Mouse (Mus musculus): ENCODE data around the gene Hsp90ab1. TPM values are rescaled to one million over a fixed set of nuclear protein-coding genes. Genes with fewer than 3 reads are reported as not detected.
A peak's percentile ranks its signal among the peaks of the same experiment; 100 is the strongest.

Gene Hsp90ab1
- polyA plus RNA-seq, 1 experiment from 2014 or later: 1,372 TPM

GRCm38 (mm10) chr17:45565103-45565502 is 8.0 kb downstream of the Hsp90ab1 start:
- Histone ChIP-seq H3K4me2 (peak overlapping the region; percentile 82), H3K27me3 (replicated peaks) (no peaks in the 10 kb centered on the region), H3K36me3 (peaks cover 51% of the 10 kb centered on the region), H3K9ac (peak overlapping the region; percentile 95), H3K27ac (replicated peaks) (no peak overlapping the region), H3K4me1 (peaks cover 57% of the 10 kb centered on the region), H3K4me3 (peak overlapping the region; percentile 76), H3K9me3 (no peaks in the 10 kb centered on the region)
- no peak for ATAC-seq (ENCODE audit: extremely low read depth, insufficient number of reproducible peaks, low FRiP score, low TSS enrichment)
- 95% methylated on average over 11 of the region's 11 CpGs for WGBS

- Histone ChIP-seq H3K36me3 (peaks cover 46% of the 10 kb centered on the region), H3K9me3 (no peaks in the 10 kb centered on the region), H3K4me1 (peaks cover 52% of the 10 kb centered on the region), H3K27me3 (replicated peaks) (no peaks in the 10 kb centered on the region), H3K9ac (peak overlapping the region; percentile 95), H3K4me2 (peak overlapping the region; percentile 82), H3K4me3 (peak overlapping the region; percentile 76), H3K27ac (replicated peaks) (peak overlapping the region; percentile 76)
- no peak for ATAC-seq (ENCODE audit: extremely low read depth, insufficient number of reproducible peaks, low FRiP score, low TSS enrichment)
- 11% methylated on average over 18 of the region's 18 CpGs for WGBS
These were observed 8.5 kb downstream of the Hsp90ab1 start for GRCm38 (mm10) chr17:45564531-45565084.

- WGBS: under 1% methylated on average over 53 of the region's 61 CpGs
- H3K4me1 ChIP-seq: peaks cover 45% of the 10 kb centered on the region
- peak within 1 kb of the TSS; percentile 95 for H3K9ac ChIP-seq
- peak within 1 kb of the TSS; percentile 82 for H3K4me2 ChIP-seq
- H3K27me3 ChIP-seq (replicated peaks): peaks cover 2% of the 10 kb centered on the region; the same call in 1 of the 2 replicates
- H3K4me3 ChIP-seq: peak within 1 kb of the TSS; percentile 76
- ATAC-seq (ENCODE audit: extremely low read depth, insufficient number of reproducible peaks, low FRiP score, low TSS enrichment): peak; percentile 72
- no peaks in the 10 kb centered on the region for H3K9me3 ChIP-seq
- peaks cover 39% of the 10 kb centered on the region for H3K36me3 ChIP-seq
- H3K27ac ChIP-seq (replicated peaks): peak within 1 kb of the TSS; percentile 76
These were observed 9.2 kb downstream of the Hsp90ab1 start, which contains the start of gene Slc35b2 for GRCm38 (mm10) chr17:45563655-45564530. Gene Slc35b2 (plus strand): TSS chr17:45563874.

DNA sequence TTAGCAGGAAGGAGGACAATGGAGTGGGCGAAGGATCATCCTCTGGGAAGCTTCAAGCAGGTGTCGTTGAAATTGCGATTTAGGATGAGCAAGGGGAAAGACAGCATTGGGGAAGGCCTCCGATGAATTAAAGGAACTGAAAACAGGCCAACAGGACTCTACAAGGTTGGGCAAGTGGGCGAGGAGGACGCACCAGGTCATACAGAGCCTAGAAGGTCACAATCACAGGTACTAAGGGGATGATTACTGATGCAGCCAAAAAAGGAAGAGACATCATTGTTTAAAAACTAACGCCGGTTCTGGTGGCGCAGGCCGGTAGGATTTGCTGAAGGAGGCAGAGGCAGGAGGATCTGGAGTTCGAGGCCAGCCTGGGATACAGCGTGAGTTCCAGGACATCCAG is 9.9 kb downstream of the Hsp90ab1 start:
- ATAC-seq (ENCODE audit: extremely low read depth, insufficient number of reproducible peaks, low FRiP score, low TSS enrichment): no peak
- H3K9ac ChIP-seq: 0 out of 2 replicates have a peak overlapping the region, but pooled peaks have one; percentile 95
- no peaks in the 10 kb centered on the region for H3K9me3 ChIP-seq
- 70% methylated on average over 12 of the region's 12 CpGs for WGBS
- peak overlapping the region; percentile 82 for H3K4me2 ChIP-seq
- H3K4me3 ChIP-seq: peak overlapping the region; percentile 76; the same call in 1 of the 2 replicates
- peaks cover 32% of the 10 kb centered on the region for H3K36me3 ChIP-seq
- peaks cover 38% of the 10 kb centered on the region for H3K4me1 ChIP-seq
- H3K27ac ChIP-seq (replicated peaks): no peak overlapping the region
- H3K27me3 ChIP-seq (replicated peaks): peaks cover 9% of the 10 kb centered on the region

DNA sequence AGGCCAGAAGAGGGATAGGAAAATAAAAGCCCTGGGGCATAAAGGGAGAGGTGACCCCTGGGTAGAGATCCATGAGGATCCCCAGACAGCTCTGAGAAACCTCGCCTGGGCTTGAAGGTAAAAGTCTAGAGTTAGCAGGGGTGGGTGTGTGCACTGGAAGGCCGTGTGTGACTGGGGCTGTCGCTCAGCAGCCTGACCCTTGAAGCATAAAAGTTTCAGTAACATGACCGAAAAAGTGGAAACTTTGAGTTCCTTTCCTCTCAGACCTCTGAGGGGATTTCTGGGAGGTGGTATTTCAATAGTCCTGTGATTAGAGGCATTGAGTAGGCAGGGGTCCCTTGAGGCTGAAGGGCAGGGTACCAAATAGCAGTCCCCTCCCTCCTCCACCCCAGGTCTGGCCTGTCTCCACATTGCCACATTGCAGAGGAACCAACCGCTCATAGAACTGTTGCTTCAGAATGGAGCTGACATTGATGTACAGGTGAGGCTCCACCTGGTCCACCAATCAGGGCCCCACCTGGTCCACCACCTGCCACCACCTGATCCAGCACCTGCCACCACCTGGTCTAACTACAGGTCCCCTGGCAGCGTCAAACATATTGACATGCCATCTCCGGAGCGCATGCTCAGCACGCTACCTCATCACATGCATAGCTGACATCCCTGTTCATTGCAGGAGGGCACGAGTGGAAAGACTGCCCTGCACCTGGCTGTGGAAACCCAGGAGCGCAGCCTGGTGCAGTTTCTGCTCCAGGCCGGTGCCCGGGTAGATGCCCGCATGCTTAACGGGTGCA is 13.1 kb downstream of the Hsp90ab1 start:
- Histone ChIP-seq H3K4me3 (no peak overlapping the region), H3K27ac (replicated peaks) (no peak overlapping the region), H3K9me3 (no peaks in the 10 kb centered on the region), H3K4me2 (no peak overlapping the region), H3K4me1 (peaks cover 32% of the 10 kb centered on the region), H3K27me3 (replicated peaks) (peaks cover 30% of the 10 kb centered on the region), H3K9ac (no peak overlapping the region), H3K36me3 (peaks cover under 1% of the 10 kb centered on the region; the same call in 1 of the 2 replicates)
- WGBS: 81% methylated on average over 15 of the region's 15 CpGs
- ATAC-seq (ENCODE audit: extremely low read depth, insufficient number of reproducible peaks, low FRiP score, low TSS enrichment): no peak

GRCm38 (mm10) chr17:45557998-45558862 is 14.8 kb downstream of the Hsp90ab1 start:
- no peaks in the 10 kb centered on the region for H3K36me3 ChIP-seq
- H3K4me2 ChIP-seq: peak overlapping the region; percentile 78; the same call in 1 of the 2 replicates
- no peak overlapping the region for H3K4me3 ChIP-seq
- no peaks in the 10 kb centered on the region for H3K9me3 ChIP-seq
- no peak overlapping the region for H3K27ac ChIP-seq (replicated peaks)
- 61% methylated on average over 16 of the region's 16 CpGs for WGBS
- peak overlapping the region; percentile 47; the same call in 1 of the 2 replicates for H3K9ac ChIP-seq
- H3K4me1 ChIP-seq: peaks cover 25% of the 10 kb centered on the region
- ATAC-seq (ENCODE audit: extremely low read depth, insufficient number of reproducible peaks, low FRiP score, low TSS enrichment): no peak
- peaks cover 47% of the 10 kb centered on the region for H3K27me3 ChIP-seq (replicated peaks)

DNA sequence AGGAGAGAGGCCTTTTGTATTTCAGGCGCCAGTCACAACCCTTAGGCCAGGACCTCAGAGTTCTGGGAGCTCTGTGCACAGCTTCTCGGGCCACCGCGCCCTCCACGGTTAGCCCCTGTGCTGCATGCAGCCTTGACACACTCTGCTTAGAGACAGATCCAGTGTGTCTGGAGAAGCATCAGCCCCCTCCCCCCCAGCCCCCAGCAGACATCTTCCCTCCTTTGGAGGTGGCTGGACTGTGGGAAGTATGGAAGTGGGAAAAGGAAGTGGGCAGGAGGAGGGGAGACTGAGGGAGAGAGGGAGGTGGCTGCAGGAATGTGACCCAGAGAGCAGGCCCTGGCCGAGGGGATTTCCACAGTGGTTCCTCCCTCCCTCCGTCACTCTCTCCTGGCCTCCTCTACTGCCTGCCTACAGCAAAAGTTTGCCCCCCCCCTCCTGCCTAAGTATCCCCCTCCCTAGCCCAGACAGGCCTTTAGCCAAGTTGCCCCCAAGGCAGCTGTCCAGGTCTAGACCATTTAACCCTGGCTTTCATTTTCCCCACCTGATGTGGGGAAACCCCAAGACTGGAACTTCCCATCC is 15.7 kb downstream of the Hsp90ab1 start:
- WGBS: 63% methylated on average over 7 of the region's 7 CpGs
- no peak for ATAC-seq (ENCODE audit: extremely low read depth, insufficient number of reproducible peaks, low FRiP score, low TSS enrichment)
- no peak overlapping the region for H3K27ac ChIP-seq (replicated peaks)
- no peaks in the 10 kb centered on the region for H3K36me3 ChIP-seq
- H3K4me2 ChIP-seq: peak overlapping the region; percentile 78
- H3K9ac ChIP-seq: 0 out of 2 replicates have a peak overlapping the region, but pooled peaks have one; percentile 47
- H3K27me3 ChIP-seq (replicated peaks): peaks cover 54% of the 10 kb centered on the region
- H3K4me3 ChIP-seq: peak overlapping the region; percentile 70; the same call in 1 of the 2 replicates
- H3K4me1 ChIP-seq: peaks cover 25% of the 10 kb centered on the region
- no peaks in the 10 kb centered on the region for H3K9me3 ChIP-seq

DNA sequence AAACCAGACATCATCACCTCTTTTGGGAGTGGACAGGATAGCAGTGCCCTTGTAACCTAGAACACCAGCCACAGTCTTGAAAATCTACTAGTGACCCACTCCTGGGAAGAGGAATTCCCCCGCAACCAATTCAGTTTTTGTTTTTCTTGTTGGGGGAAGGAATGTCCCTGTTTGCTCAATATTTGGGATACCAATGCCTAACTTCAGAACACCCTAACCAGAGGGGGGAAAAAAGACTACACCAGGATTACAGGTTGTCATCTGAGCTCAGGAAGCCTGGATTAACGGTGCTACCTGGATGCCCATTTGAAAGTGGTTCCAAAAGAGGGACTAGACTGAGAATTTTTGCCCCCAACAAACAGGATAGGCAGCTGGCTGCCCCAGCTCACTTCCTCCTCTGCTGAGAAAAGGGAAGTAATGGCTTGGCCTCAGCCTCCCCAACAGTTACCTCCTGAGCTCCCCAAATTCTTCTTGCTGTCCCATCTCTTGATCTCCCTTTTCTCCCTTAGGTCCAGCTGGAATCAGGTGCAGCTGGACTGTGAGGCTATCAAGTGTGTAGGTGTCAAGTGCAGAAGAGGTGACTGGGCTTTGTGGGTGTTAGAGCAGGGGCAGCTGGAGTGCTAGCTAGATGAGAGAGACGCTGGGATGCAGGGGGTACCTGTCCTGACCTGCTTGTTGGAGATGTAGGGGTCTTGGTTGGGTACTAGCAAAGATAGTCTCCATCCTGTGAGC is 16.4 kb downstream of the Hsp90ab1 start:
- Histone ChIP-seq H3K4me1 (peaks cover 25% of the 10 kb centered on the region), H3K9ac (peak overlapping the region; percentile 76), H3K9me3 (no peaks in the 10 kb centered on the region), H3K27me3 (replicated peaks) (peaks cover 54% of the 10 kb centered on the region), H3K36me3 (no peaks in the 10 kb centered on the region), H3K4me2 (peak overlapping the region; percentile 78), H3K27ac (replicated peaks) (no peak overlapping the region), H3K4me3 (peak overlapping the region; percentile 70)
- WGBS: 60% methylated on average over 3 of the region's 3 CpGs
- ATAC-seq (ENCODE audit: extremely low read depth, insufficient number of reproducible peaks, low FRiP score, low TSS enrichment): no peak

DNA sequence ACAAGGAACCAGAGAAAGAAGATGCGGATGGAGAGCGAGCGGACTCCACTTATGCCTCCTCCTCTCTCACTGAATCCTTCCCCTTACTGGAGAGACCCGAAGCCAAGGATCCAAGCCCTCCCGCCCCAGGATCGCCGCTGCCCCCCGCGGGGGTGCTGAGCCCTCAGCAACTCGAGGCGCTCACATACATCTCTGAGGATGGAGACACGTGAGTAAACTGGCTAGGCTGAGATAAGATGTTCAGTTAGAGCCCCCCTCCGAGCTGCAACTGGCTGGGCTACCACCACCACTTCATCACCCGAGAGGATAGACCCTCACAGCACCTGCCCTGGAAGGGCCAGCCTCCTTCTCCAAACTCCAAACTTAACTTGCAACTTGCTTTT is 17.0 kb downstream of the Hsp90ab1 start:
- Histone ChIP-seq H3K9me3 (no peaks in the 10 kb centered on the region), H3K36me3 (no peaks in the 10 kb centered on the region), H3K27ac (replicated peaks) (no peak overlapping the region), H3K27me3 (replicated peaks) (peaks cover 60% of the 10 kb centered on the region), H3K9ac (peak overlapping the region; percentile 76), H3K4me1 (peaks cover 25% of the 10 kb centered on the region), H3K4me3 (peak overlapping the region; percentile 70), H3K4me2 (peak overlapping the region; percentile 78)
- WGBS: 2% methylated on average over 14 of the region's 14 CpGs
- ATAC-seq (ENCODE audit: extremely low read depth, insufficient number of reproducible peaks, low FRiP score, low TSS enrichment): no peak

All from heart, embryonic 13.5 days (tissue).